Mouse (Mus musculus) liver, embryonic 11.5 days (tissue): ENCODE measurements at regions not wholly inside any gene's neighbourhood (a gene's known extent, or its start where the extent isn't known, plus 50 kb on each side); places are given as distances from the start of the nearest gene placed in this dataset.

Source experiments
- ATAC-seq: fragments of 200-750 bp; cut with Nextera tagmentation; replicated peaks from 2 replicates; pipeline ENCODE4 v1.8.0; 2017; ENCODE audit warnings: moderate number of reproducible peaks, mild to moderate bottlenecking, moderate TSS enrichment, moderate library complexity; ENCODE audit not compliant: low FRiP score
- DNase-seq: peaks from one replicate; pipeline ENCODE4 v3.0.0-alpha.2; 2017; ENCODE audit warnings: low spot score
- H3K27ac ChIP-seq: fragments of 300-500 bp; sonication (generic); 2 replicates; pipeline ENCODE4 v1.5.1; 2014; ENCODE audit warnings: mild to moderate bottlenecking, low read depth, low read length, control low read depth
- H3K27me3 ChIP-seq: fragments of 300-500 bp; sonication (generic); replicated peaks from 2 replicates; pipeline ENCODE4 v1.6.1; 2014; ENCODE audit warnings: low read length, mixed read lengths; ENCODE audit not compliant: control insufficient read depth, insufficient read depth
- H3K36me3 ChIP-seq: fragments of 300-500 bp; sonication (generic); 2 replicates; pipeline ENCODE4 v1.6.1; 2014; ENCODE audit warnings: mild to moderate bottlenecking, low read length, moderate library complexity, mixed read lengths; ENCODE audit not compliant: control insufficient read depth, insufficient read depth
- H3K4me1 ChIP-seq: fragments of 300-500 bp; sonication (generic); replicated peaks from 2 replicates; pipeline ENCODE4 v1.6.1; 2014; ENCODE audit warnings: low read length, mixed read lengths; ENCODE audit not compliant: control insufficient read depth, insufficient read depth
- H3K4me2 ChIP-seq: fragments of 300-500 bp; sonication (generic); 2 replicates; pipeline ENCODE4 v1.6.1; 2014; ENCODE audit warnings: mild to moderate bottlenecking, control low read depth, moderate library complexity
- H3K4me3 ChIP-seq: fragments of 300-500 bp; sonication (generic); 2 replicates; pipeline ENCODE4 v1.5.1; 2014; ENCODE audit warnings: low read depth, low read length, control low read depth
- H3K9ac ChIP-seq: fragments of 300-500 bp; sonication (generic); 2 replicates; pipeline ENCODE4 v1.6.1; 2014; ENCODE audit warnings: low read depth, low read length, control low read depth
- H3K9me3 ChIP-seq: fragments of 300-500 bp; sonication (generic); 2 replicates; pipeline ENCODE4 v1.6.1; 2016; ENCODE audit warnings: low read length, inconsistent platforms, mixed read lengths; ENCODE audit not compliant: control insufficient read depth
- WGBS: fragments of 180-500 bp; shearing (Covaris S2); extraction: QIAGEN DNeasy Blood & Tissue Kit; methylation state at CpG from one replicate; pipeline ENCODE4 v1.1.7; 2014; 5-methylcytosine and 5-hydroxymethylcytosine counted together

GRCm38 (mm10) chr10:68970521-68970920 lies 180.7 kb upstream of the Rhobtb1 start:
- no peaks in the 10 kb centered on the region for H3K36me3 ChIP-seq
- H3K27me3 ChIP-seq = no peaks in the 10 kb centered on the region
- ATAC-seq (no peak), DNase-seq (no peak)
- H3K27ac ChIP-seq = no peak overlapping the region
- no peaks in the 10 kb centered on the region for H3K4me1 ChIP-seq
- WGBS = 77% methylated on average over 2 of the region's 2 CpGs
- H3K4me3 ChIP-seq = no peak overlapping the region
- H3K9me3 ChIP-seq = no peaks in the 10 kb centered on the region
- no peak overlapping the region for H3K9ac ChIP-seq
- no peak overlapping the region for H3K4me2 ChIP-seq

GRCm38 (mm10) chr10:68974771-68975170 lies 176.5 kb upstream of the Rhobtb1 start:
- WGBS = 87% methylated on average over 7 of the region's 7 CpGs
- no peaks in the 10 kb centered on the region for H3K4me1 ChIP-seq
- H3K9ac ChIP-seq = no peak overlapping the region
- H3K4me2 ChIP-seq = no peak overlapping the region
- no peak overlapping the region for H3K4me3 ChIP-seq
- no peaks in the 10 kb centered on the region for H3K27me3 ChIP-seq
- no peak overlapping the region for H3K27ac ChIP-seq
- no peaks in the 10 kb centered on the region for H3K36me3 ChIP-seq
- ATAC-seq (no peak), DNase-seq (no peak)
- no peaks in the 10 kb centered on the region for H3K9me3 ChIP-seq

GRCm38 (mm10) chr10:68976443-68977025 lies 174.7 kb upstream of the Rhobtb1 start:
- Histone ChIP-seq H3K9ac (no peak overlapping the region), H3K27me3 (no peaks in the 10 kb centered on the region), H3K36me3 (no peaks in the 10 kb centered on the region), H3K27ac (no peak overlapping the region), H3K4me2 (no peak overlapping the region), H3K9me3 (no peaks in the 10 kb centered on the region), H3K4me3 (no peak overlapping the region), H3K4me1 (no peaks in the 10 kb centered on the region)
- DNase-seq (no peak), ATAC-seq (no peak)
- 78% methylated on average over 10 of the region's 10 CpGs for WGBS

GRCm38 (mm10) chr10:68978115-68978514 lies 173.1 kb upstream of the Rhobtb1 start:
- Histone ChIP-seq H3K27me3 (no peaks in the 10 kb centered on the region), H3K9ac (no peak overlapping the region), H3K4me3 (no peak overlapping the region), H3K27ac (no peak overlapping the region), H3K4me1 (no peaks in the 10 kb centered on the region), H3K9me3 (no peaks in the 10 kb centered on the region), H3K4me2 (no peak overlapping the region), H3K36me3 (no peaks in the 10 kb centered on the region)
- ATAC-seq = no peak
- WGBS = 54% methylated on average over 4 of the region's 4 CpGs
- no peak for DNase-seq

GRCm38 (mm10) chr10:68979949-68980348 lies 171.3 kb upstream of the Rhobtb1 start:
- no peaks in the 10 kb centered on the region for H3K9me3 ChIP-seq
- H3K4me1 ChIP-seq = no peaks in the 10 kb centered on the region
- no peak overlapping the region for H3K9ac ChIP-seq
- WGBS = 79% methylated on average over 7 of the region's 7 CpGs
- DNase-seq (no peak), ATAC-seq (no peak)
- H3K4me2 ChIP-seq = no peak overlapping the region
- H3K36me3 ChIP-seq = no peaks in the 10 kb centered on the region
- H3K27ac ChIP-seq = no peak overlapping the region
- no peaks in the 10 kb centered on the region for H3K27me3 ChIP-seq
- no peak overlapping the region for H3K4me3 ChIP-seq

GRCm38 (mm10) chr10:68982288-68982687 lies 168.9 kb upstream of the Rhobtb1 start:
- H3K9me3 ChIP-seq = no peaks in the 10 kb centered on the region
- no peak overlapping the region for H3K9ac ChIP-seq
- 70% methylated on average over 8 of the region's 8 CpGs for WGBS
- no peak overlapping the region for H3K27ac ChIP-seq
- H3K4me2 ChIP-seq = no peak overlapping the region
- no peaks in the 10 kb centered on the region for H3K27me3 ChIP-seq
- H3K4me1 ChIP-seq = no peaks in the 10 kb centered on the region
- ATAC-seq (no peak), DNase-seq (no peak)
- H3K4me3 ChIP-seq = no peak overlapping the region
- H3K36me3 ChIP-seq = no peaks in the 10 kb centered on the region

GRCm38 (mm10) chr10:68990584-68990983 lies 160.7 kb upstream of the Rhobtb1 start:
- Histone ChIP-seq H3K9ac (no peak overlapping the region), H3K4me3 (no peak overlapping the region), H3K27me3 (no peaks in the 10 kb centered on the region), H3K36me3 (no peaks in the 10 kb centered on the region), H3K27ac (no peak overlapping the region), H3K9me3 (no peaks in the 10 kb centered on the region), H3K4me2 (no peak overlapping the region), H3K4me1 (no peaks in the 10 kb centered on the region)
- 85% methylated on average over 6 of the region's 6 CpGs for WGBS
- ATAC-seq (no peak), DNase-seq (no peak)

DNA sequence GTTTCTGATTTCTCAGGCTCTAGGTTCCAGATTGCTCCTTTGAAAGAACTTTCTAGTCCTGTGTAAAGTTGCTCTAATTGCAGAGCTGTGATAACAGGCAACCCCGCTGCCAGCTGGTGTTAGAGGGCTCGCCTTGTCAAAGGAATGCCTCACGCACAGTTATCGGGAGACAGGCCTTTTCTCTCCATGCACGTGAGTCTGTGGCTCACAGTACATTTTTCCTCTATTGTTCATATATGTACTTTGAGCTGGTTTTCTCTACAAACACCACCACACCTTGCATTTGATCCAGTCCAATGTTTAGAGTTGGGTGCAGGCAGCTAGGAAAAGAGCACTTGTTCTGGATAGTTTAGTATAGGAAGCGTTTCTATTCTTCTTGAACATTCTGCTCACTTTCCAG lies 151.6 kb upstream of the Rhobtb1 start:
- Histone ChIP-seq H3K9me3 (0 out of 2 replicates have a peak, but pooled peaks cover 5% of the 10 kb centered on the region), H3K36me3 (no peaks in the 10 kb centered on the region), H3K4me1 (no peaks in the 10 kb centered on the region), H3K4me3 (no peak overlapping the region), H3K27ac (no peak overlapping the region), H3K27me3 (no peaks in the 10 kb centered on the region), H3K4me2 (no peak overlapping the region), H3K9ac (no peak overlapping the region)
- 83% methylated on average over 6 of the region's 6 CpGs for WGBS
- no peak for ATAC-seq
- no peak for DNase-seq

- Histone ChIP-seq H3K27ac (no peak overlapping the region), H3K9me3 (0 out of 2 replicates have a peak, but pooled peaks cover 5% of the 10 kb centered on the region), H3K4me3 (no peak overlapping the region), H3K9ac (no peak overlapping the region), H3K4me1 (no peaks in the 10 kb centered on the region), H3K4me2 (no peak overlapping the region), H3K36me3 (no peaks in the 10 kb centered on the region), H3K27me3 (no peaks in the 10 kb centered on the region)
- WGBS = 80% methylated on average over 12 of the region's 12 CpGs
- DNase-seq (no peak), ATAC-seq (peak; percentile 23; the same call in 1 of the 2 replicates)
These were observed 149.4 kb upstream of the Rhobtb1 start for GRCm38 (mm10) chr10:69001654-69002435.
